Mouse (Mus musculus) erythroblast, adult 5-6 weeks (primary cell): ENCODE results near the gene Rap2b. TPM values are rescaled to one million over a fixed set of nuclear protein-coding genes. Genes with fewer than 3 reads are reported as not detected.

Experiments
- ATAC-seq: replicated peaks from 2 replicates; pipeline ENCODE4 v1.8.0; 2016; ENCODE audit warnings: moderate number of reproducible peaks, mild to moderate bottlenecking, moderate TSS enrichment, inconsistent platforms; ENCODE audit not compliant: poor library complexity, low FRiP score, severe bottlenecking
- total RNA-seq, 2 experiments: library from RNA; stranded (forward) in 1 of 2; stranded (reverse) in 1 of 2; fragments of 150-400 nt in 1 of 2; fragments of 200-764, 138-1000 nt in 1 of 2; gene quantifications; 2 replicates each; pipeline versions ENCODE4 v1.2.3 to v1.2.4; 2015 to 2017; ENCODE audit warnings: low replicate concordance in 2 of 2

The Rap2b gene
- total RNA-seq, 2 experiments from 2014 or later, result 0.43 to 4.6 TPM

DNA sequence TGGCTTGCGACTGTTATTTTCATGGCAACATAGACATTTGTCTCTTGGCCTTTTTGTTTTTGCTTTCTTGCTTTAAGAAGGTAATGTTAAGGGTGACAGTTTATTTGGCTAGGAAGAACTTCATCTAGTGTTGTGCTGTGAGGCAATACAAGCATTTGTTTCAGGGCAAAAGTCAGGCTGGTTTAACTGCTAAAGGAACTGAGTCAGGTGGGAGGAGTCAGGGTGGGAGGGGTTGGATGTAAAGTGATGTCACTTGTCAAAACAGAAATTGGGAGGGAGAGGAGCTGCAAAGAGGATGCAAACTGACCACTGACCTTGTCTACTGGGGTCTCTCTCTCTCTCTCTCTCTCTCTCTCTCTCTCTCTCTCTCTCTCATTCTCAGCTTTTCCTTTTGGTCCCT, 7.0 kb downstream of the Rap2b start:
- ATAC-seq, result no peak

DNA sequence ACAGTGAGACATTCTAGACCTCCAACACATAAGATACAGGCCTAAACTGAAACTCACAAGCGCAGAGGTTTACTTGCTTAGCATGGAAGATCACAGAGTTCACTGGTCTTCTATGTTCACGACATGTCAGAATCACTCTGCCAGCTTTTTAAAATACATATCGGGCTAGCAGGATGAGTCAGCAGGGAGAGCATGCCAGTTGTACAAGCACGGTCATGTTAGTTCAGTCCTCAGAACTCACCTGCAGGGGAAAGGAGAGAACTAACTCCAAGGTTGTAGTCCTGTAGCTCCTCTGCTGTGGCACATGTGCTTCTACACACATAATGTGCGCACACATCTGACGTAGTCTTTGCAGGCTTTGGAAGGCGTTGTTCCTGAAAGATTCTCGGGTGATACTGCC, 14.6 kb downstream of the Rap2b start:
- no peak for ATAC-seq

DNA sequence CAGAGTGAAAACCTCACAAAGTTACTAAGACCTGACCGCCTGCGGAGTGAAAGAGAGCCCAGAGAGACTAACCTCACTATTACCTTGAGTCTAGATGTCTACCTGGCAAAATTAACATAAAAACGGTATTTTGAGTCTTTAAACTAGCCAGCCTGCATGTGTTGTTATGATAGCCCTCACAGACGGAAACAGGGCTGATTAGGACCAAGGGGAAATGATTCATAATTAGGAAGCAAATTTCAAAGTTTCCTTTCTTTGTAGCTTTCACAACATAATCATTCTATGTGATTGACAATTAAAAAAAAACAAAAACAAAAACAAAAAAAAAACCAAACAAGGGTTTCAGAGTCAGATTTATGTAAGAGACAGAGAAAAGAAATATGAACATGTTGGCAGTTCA, 24.9 kb downstream of the Rap2b start:
- ATAC-seq, result no peak

DNA sequence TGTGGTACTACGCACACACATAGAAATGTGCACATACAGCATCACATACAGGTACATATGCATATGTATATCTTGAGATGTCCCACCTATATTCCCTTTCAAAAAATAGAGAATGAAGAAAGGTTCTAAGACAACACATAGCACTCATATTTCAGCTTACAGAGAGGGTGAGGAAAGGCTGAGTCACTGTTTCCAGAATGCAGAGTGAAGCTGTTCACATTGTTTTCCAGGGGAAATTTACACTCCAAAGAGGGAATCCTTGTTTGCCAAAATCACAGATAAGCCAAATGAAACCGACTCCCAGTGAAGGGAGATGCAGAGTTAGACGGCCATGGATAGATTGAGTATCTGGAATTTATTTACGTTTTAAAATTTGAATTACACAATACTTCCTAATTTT, 30.1 kb downstream of the Rap2b start:
- no peak for ATAC-seq

DNA sequence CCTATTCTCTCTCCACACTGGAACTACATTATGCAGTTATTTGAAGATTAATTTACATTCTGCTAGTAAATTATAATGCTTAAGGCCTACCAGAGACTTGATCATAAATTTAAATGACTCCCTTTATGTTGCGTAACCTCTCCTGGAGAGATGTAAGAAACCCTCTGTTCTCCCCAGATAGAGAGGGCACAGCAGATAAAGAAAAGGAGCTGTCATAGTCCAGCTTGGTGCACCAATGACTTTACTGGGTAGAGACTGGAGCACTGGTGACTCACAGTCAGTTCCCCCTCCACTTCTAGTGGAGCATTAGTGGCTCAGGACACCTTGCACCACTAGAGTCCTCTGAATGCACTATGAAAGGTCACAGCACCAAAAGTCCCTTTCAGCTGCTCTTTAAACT, 31.4 kb downstream of the Rap2b start:
- peak; percentile 82 for ATAC-seq

DNA sequence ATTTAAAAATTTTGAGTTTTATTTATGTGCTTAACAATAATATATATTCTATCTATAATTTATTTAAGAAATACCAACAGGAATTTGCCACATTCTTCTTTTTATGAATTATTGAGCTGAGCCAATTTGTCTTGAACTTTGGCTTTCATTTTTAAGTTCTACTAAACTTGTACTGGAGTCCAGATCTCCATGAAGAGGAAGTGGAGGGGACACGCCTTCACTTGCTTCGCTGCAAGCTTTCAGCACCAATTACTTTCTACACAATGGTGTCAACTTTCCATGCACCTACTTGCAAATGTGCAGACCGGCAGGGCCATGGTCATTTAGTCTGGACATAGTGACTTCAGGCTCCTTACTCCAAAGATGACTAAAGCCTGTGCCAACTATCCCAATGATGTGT, 32.1 kb downstream of the Rap2b start:
- no peak for ATAC-seq

DNA sequence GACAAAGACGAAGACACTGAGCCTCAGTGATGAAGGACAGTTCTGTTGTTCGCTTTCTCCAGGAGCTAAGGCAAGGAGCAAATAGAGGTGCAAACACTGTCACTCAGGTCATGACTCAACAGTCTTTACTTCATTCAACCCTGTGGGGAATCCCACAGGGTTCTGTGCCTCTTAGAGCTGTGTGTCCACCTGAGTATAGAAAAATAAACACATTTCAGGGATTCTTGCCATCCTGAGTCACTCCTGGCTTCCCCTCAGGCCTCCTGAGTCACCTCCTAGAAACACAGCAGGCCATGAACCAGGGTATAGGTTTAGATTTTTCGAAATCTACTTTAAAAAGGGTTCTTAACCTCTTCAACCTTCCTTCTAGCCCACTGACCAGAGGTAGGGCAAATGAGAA, 33.9 kb downstream of the Rap2b start:
- no peak for ATAC-seq

DNA sequence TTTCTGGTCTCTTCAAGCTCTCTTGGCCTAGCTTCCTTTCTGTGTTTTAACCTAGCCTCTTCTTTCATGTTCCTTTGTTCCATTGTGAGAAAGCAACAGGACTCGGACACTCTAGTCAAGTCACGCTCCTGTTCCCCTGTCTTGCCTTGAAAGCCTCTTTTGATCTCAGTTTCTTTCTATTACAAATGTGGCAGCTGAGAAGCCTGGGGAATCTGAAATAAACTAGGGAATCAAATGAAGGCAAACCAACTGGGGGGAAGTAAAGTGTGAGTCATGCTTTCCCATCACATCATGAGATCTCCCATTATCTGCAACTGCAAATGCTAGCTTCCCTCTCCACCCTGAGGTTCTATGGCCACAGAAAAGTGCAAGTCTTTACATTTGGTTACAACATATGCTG, 35.3 kb downstream of the Rap2b start:
- ATAC-seq, result no peak

DNA sequence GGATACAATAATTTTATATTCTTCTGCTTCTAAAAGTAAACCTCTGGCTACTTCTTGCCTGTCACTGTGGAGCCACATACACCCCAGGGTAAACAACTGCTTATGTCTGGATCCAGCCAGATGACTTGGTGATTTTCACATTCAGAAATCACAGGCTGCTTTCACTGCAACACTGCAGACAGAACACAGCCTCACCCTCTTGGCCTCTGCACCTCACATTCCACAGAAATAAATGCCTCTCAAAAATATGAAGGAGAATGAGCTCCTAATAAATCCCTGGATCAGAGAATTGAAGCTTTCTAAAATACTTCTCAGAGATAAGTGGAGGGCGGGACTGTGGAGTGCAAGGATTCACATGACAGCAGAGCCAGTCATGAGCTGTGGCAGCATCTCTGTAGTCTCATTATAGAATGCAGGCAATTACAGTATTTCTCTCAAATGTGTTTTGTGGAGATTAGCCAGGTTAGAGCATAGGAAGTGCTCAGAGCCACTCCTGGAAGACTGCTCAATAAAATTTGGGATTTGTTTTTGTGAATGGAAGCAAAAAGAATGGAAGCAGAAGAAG, 39.5 kb downstream of the Rap2b start:
- ATAC-seq, result no peak

DNA sequence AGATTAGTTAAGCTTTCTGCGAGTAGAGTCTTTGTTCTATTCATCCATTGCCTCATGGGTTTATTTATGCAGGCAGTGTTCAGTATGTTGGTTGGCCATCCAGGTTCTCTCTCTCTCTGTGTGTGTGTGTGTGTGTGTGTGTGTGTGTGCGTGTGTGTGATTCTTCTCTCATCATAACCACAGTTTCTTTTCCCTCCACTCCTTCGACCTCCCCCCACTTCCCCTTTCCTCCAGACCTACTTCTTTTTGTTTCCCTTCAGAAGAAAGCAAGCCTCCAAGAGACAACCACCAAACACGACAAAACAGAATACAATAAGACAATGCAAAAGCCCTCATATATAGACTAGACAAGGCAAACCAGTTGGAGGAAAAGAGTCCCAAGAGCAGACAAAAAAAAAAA, 45.5 kb downstream of the Rap2b start:
- ATAC-seq, result no peak

DNA sequence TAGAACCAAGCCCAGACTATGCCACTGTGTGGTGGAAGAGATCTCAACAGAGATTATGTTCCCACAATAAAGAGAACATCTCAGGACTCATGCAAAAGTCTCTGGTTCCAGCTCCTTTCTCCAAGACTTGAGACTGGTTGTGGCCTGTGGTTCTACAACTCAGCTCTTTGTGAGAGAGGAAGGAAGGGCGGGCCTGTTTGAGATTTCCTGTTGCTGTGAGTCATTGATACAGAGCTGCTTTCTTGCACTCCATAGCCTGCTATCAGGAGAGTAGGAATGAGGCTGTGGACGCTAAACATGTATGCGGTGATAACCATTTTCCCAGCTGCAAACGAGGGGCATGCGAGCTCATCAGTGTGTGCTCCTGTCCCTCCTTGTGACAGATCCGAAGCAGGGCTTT, 48.2 kb downstream of the Rap2b start:
- no peak for ATAC-seq

DNA sequence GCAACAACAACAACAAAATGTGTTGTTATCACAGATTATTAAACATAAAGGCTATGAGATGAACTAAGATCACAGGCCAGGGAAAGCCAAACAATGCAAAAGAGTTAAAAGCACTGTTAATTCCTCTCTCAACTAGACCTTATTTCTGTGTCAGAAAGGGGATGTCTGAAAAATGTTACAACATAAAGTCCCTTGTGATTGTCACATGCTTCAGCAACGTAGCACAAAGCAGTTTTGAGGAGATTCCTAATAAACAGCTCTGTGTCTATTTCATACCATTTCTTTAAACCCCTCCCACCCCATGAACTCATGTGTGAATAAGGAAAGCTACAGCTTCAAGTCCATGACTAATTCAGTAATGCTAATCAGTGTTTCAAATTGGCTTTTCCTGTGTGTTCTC, 54.4 kb downstream of the Rap2b start:
- ATAC-seq, result no peak

Other genes starting within 250 kb of the Rap2b start
- gene B430305J03Rik, start 4.3 kb downstream of the Rap2b start, total RNA-seq (2015; ENCODE audit: low replicate concordance), result not detected in 2 replicates
- not detected in 2 replicates for gene B430305J03Rik, start 4.3 kb downstream of the Rap2b start, total RNA-seq (2017; ENCODE audit: low replicate concordance)